Mouse (Mus musculus) heart, adult 9 months (tissue): ENCODE results near the gene Slc46a1.
A peak's percentile ranks its signal among the peaks of the same experiment; 100 is the strongest.

ENCODE experiments used
- DNase-seq, 2 experiments: peaks; one replicate each; pipeline ENCODE4 v3.0.0; 2022; ENCODE audit warnings: low spot score in 2 of 2

Slc46a1 gene

GRCm38 (mm10) chr11:78455308-78455707 lies 10.2 kb upstream of the Slc46a1 start:
- DNase-seq = peak in 1 of 2 experiments; percentile 13

GRCm38 (mm10) chr11:78458740-78459139 lies 6.8 kb upstream of the Slc46a1 start:
- no peak for DNase-seq

- no peak for DNase-seq
These were observed 3.6 kb upstream of the Slc46a1 start for GRCm38 (mm10) chr11:78461894-78462293.

- no peak for DNase-seq
These were observed 2.8 kb upstream of the Slc46a1 start for GRCm38 (mm10) chr11:78462669-78463068.

GRCm38 (mm10) chr11:78463286-78464036 lies 2.0 kb upstream of the Slc46a1 start:
- no peak for DNase-seq

- DNase-seq = no peak
These were observed 381 bp upstream of the Slc46a1 start for GRCm38 (mm10) chr11:78465116-78465515.

- no peak for DNase-seq
These were observed 880 bp downstream of the Slc46a1 start for GRCm38 (mm10) chr11:78466242-78466912.

- DNase-seq = no peak
These were observed 2.0 kb downstream of the Slc46a1 start for GRCm38 (mm10) chr11:78467515-78467914.

GRCm38 (mm10) chr11:78467932-78468331 lies 2.4 kb downstream of the Slc46a1 start:
- DNase-seq = no peak

GRCm38 (mm10) chr11:78471326-78472103 lies 6.0 kb downstream of the Slc46a1 start:
- DNase-seq = no peak

GRCm38 (mm10) chr11:78475289-78475688 lies 9.8 kb downstream of the Slc46a1 start:
- DNase-seq = no peak

GRCm38 (mm10) chr11:78483639-78484038 lies 18.1 kb downstream of the Slc46a1 start:
- DNase-seq = no peak

GRCm38 (mm10) chr11:78488168-78488567 lies 22.7 kb downstream of the Slc46a1 start:
- peak; percentile 44 to 62 for DNase-seq

- no peak for DNase-seq
These were observed 25.3 kb downstream of the Slc46a1 start for GRCm38 (mm10) chr11:78490781-78491241.

- no peak for DNase-seq
These were observed 30.4 kb downstream of the Slc46a1 start for GRCm38 (mm10) chr11:78495904-78496303.

GRCm38 (mm10) chr11:78497071-78497541 lies 31.6 kb downstream of the Slc46a1 start:
- DNase-seq = no peak

GRCm38 (mm10) chr11:78497544-78498522 lies 32.3 kb downstream of the Slc46a1 start, which contains the start of gene Sarm1:
TSS of gene Sarm1 (minus strand) at chr11:78497754.
- peak; percentile 89 to 92 for DNase-seq

GRCm38 (mm10) chr11:78499004-78499403 lies 33.5 kb downstream of the Slc46a1 start, which contains the start of gene Vtn:
TSS of gene Vtn (plus strand) at chr11:78499091.
- DNase-seq = peak; percentile 59 to 66

- DNase-seq = no peak
These were observed 34.0 kb downstream of the Slc46a1 start for GRCm38 (mm10) chr11:78499543-78499942.

GRCm38 (mm10) chr11:78500623-78501202 lies 35.2 kb downstream of the Slc46a1 start:
- no peak for DNase-seq
